Mouse (Mus musculus): Measurements from ENCODE around the gene Tex33. TPM values are rescaled to one million over a fixed set of nuclear protein-coding genes. Genes with fewer than 3 reads are reported as not detected.
"Not testable (repeated sequence)": the region's sequence is repeated elsewhere in the genome, so short reads cannot be mapped to it uniquely, and the experiment has no call there.

Gene Tex33
- polyA plus RNA-seq, 1 experiment, result not detected

- no peak for DNase-seq
- Histone ChIP-seq H3K27ac (ENCODE audit: insufficient read depth, low read length) (no peak overlapping the region), H3K4me1 (ENCODE audit: control insufficient read depth, insufficient read depth, low read length) (peaks cover 4% of the 10 kb centered on the region), H3K27me3 (ENCODE audit: control insufficient read depth, insufficient read depth, low read length) (no peaks in the 10 kb centered on the region), H3K4me3 (replicated peaks; ENCODE audit: insufficient read depth, low read depth, low read length) (no peak overlapping the region)
- 89% methylated on average over 3 of the region's 3 CpGs for WGBS
- TF ChIP-seq CTCF (IDR thresholded peaks at IDR 0.05; ENCODE audit: borderline replicate concordance, insufficient read depth, low read depth, low read length) (no peak), POLR2A (IDR thresholded peaks at IDR 0.05; ENCODE audit: borderline replicate concordance, insufficient read depth, low read length) (no peak)
Observed at GRCm38 (mm10) chr15:78344567-78344966, 51.1 kb downstream of the Tex33 start.

DNA sequence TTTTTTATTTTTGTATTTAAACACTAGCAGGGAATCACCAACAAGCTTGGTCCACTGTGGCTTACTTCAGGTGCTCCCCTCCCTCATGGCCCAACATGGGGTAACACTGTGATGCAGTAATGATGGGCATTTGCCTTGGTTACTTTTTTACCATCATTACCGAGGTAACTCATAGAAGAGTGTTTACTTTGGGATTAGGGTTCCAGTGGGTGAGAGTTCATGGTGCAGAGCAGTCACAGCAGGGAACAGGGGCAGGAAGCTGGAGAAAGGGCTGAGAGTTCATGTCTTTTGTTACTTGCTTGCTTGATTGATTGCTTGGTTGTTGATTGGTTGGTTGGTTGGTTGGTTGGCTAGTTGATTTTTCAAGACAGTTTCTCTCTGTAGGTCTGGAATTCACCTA lies 52.0 kb downstream of the Tex33 start:
- H3K4me1 ChIP-seq (ENCODE audit: control insufficient read depth, insufficient read depth, low read length), result peaks cover 4% of the 10 kb centered on the region
- WGBS, result 20% methylated on average over 1 of the region's 1 CpGs
- H3K27me3 ChIP-seq (ENCODE audit: control insufficient read depth, insufficient read depth, low read length), result no peaks in the 10 kb centered on the region
- H3K4me3 ChIP-seq (replicated peaks; ENCODE audit: insufficient read depth, low read depth, low read length), result no peak overlapping the region
- no peak for TF ChIP-seq CTCF (IDR thresholded peaks at IDR 0.05; ENCODE audit: borderline replicate concordance, insufficient read depth, low read depth, low read length)
- no peak for TF ChIP-seq POLR2A (IDR thresholded peaks at IDR 0.05; ENCODE audit: borderline replicate concordance, insufficient read depth, low read length)
- DNase-seq, result no peak
- H3K27ac ChIP-seq (ENCODE audit: insufficient read depth, low read length), result no peak overlapping the region

- not testable (repeated sequence) for H3K27me3 ChIP-seq (ENCODE audit: control insufficient read depth, insufficient read depth, low read length); DNase-seq; H3K4me3 ChIP-seq (replicated peaks; ENCODE audit: insufficient read depth, low read depth, low read length); H3K4me1 ChIP-seq (ENCODE audit: control insufficient read depth, insufficient read depth, low read length); H3K27ac ChIP-seq (ENCODE audit: insufficient read depth, low read length)
- 79% methylated on average over 7 of the region's 7 CpGs for WGBS
Observed at GRCm38 (mm10) chr15:78340919-78341318, 54.8 kb downstream of the Tex33 start.

DNA sequence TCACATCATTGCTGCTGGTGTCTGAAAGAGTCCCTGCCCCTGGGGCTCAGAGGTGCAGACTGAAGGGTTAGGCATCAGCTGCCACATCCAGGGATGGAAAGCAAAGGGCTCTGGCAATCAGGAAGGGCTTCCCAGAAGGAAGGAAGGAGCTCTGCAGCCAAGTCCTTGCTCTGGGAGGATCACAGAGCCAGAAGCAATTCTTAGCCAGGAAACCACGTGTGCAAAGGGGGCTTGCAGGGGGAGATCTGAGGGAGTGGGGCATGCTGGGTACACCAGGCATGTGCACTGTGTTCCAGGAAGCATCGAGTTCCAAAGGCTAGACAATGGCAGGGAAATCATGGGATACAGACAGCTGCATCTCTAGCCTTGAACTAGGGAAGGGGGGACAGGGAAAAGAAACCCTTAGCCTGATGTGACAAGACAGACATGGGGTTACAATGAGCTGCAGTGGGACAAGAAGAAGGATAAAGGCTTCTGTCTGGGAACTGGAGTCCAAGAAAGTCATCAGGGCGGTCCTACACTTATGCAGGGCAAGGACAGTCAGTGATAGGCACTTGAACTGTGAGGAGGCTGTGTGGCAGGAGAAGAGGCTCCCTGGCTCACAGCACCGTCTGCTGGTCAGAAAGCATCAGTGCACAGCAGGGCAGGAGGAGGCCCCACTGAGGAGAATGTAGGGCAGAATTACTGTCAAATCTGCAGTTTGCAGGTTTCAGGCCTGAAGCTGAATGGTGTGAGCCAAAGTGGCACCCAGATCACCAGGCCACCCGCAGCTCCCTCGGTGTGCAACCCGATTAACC lies 55.9 kb downstream of the Tex33 start:
- 22% methylated on average over 7 of the region's 7 CpGs for WGBS
- TF ChIP-seq CTCF (IDR thresholded peaks at IDR 0.05; ENCODE audit: borderline replicate concordance, insufficient read depth, low read depth, low read length), result peak; percentile 81
- H3K27me3 ChIP-seq (ENCODE audit: control insufficient read depth, insufficient read depth, low read length); H3K4me1 ChIP-seq (ENCODE audit: control insufficient read depth, insufficient read depth, low read length); H3K27ac ChIP-seq (ENCODE audit: insufficient read depth, low read length); H3K4me3 ChIP-seq (replicated peaks; ENCODE audit: insufficient read depth, low read depth, low read length): not testable (repeated sequence)
- peak; percentile 45 to 46 for DNase-seq

DNA sequence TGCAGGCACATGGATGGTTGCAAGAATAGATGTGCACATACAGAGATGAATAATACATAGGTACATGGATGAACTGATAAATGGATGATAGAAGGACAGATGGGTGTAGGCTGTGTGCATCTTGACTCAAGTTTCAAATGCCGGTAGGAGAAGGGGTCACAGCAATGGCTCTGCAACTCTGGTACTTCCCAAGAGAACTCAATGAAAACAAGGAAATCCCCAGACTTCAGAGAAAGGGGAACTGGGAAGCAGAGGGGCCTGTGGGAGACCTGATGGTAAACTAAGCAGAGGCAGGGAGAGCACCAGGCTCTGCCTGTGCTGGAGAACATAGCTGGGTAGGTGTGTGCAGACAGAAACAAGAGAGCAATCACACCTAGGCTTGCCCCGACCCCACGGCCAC lies 61.3 kb downstream of the Tex33 start:
- no peak for DNase-seq
- no peak overlapping the region for H3K27ac ChIP-seq (ENCODE audit: insufficient read depth, low read length)
- TF ChIP-seq CTCF (IDR thresholded peaks at IDR 0.05; ENCODE audit: borderline replicate concordance, insufficient read depth, low read depth, low read length) (no peak), POLR2A (IDR thresholded peaks at IDR 0.05; ENCODE audit: borderline replicate concordance, insufficient read depth, low read length) (no peak)
- H3K4me1 ChIP-seq (ENCODE audit: control insufficient read depth, insufficient read depth, low read length), result no peaks in the 10 kb centered on the region
- no peak overlapping the region for H3K4me3 ChIP-seq (replicated peaks; ENCODE audit: insufficient read depth, low read depth, low read length)
- 95% methylated on average over 3 of the region's 3 CpGs for WGBS
- no peaks in the 10 kb centered on the region for H3K27me3 ChIP-seq (ENCODE audit: control insufficient read depth, insufficient read depth, low read length)

DNA sequence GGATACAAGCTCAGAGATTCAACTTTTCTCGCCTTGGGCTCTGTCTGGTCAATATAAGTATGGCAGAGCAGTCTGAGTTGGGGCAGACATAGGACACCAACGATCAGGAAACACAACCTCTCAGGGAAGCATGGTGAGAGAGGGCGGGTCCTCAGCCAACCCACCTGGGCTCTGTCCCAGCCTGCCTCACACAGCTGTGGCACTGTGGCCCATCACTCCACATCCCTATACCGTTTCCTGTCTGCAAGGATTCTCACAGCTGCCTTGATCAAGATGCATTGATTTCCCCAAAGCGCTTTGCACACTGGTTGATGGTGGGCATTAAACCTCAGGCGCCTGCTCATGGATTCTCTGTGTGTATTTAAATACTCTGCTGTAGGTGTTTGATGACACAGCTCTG lies 62.7 kb downstream of the Tex33 start:
- TF ChIP-seq CTCF (IDR thresholded peaks at IDR 0.05; ENCODE audit: borderline replicate concordance, insufficient read depth, low read depth, low read length) (no peak), POLR2A (IDR thresholded peaks at IDR 0.05; ENCODE audit: borderline replicate concordance, insufficient read depth, low read length) (no peak)
- no peak for DNase-seq
- Histone ChIP-seq H3K4me1 (ENCODE audit: control insufficient read depth, insufficient read depth, low read length) (no peaks in the 10 kb centered on the region), H3K27ac (ENCODE audit: insufficient read depth, low read length) (no peak overlapping the region), H3K27me3 (ENCODE audit: control insufficient read depth, insufficient read depth, low read length) (no peaks in the 10 kb centered on the region), H3K4me3 (replicated peaks; ENCODE audit: insufficient read depth, low read depth, low read length) (no peak overlapping the region)
- WGBS, result 71% methylated on average over 6 of the region's 6 CpGs

DNA sequence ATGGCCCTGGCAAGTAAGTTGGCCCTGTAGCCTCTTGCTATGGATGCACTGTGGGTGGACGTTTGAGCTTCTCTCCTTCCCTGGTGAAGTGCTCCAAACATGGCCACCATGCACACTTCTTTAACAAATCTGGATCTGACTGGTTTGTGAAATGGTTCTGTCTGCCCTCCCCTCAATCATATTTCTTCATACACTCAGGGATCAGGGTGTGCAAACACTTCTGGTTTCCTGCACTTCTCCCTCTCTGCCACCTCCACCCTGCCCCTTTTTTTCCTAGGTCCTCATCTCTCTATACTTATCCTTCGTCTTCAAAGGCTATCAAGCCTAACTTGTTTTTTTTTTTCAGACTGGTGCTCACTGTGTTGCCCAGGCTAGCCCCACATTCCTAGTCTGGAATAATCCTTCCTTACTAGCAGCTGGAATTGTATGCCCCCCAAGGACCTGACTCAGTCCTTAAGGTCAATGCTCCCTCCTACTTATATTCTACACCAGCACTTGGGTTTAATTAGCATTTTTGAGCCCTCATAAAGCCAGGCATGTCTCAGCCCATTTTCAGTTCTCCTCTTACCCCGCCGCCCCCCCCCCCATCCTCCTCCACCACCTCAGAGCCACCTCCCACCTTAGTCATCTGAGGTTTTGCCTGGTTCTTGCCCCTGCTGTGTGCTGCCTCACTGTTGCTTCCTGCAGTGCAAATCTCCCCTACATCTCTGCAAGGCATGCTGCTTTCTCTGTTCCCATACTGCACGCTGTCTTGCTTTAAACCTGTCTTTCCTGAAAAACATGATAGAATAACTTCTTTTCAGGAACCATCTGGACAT lies 64.0 kb downstream of the Tex33 start:
- Histone ChIP-seq H3K4me3 (replicated peaks; ENCODE audit: insufficient read depth, low read depth, low read length) (no peak overlapping the region), H3K27ac (ENCODE audit: insufficient read depth, low read length) (no peak overlapping the region), H3K27me3 (ENCODE audit: control insufficient read depth, insufficient read depth, low read length) (no peaks in the 10 kb centered on the region), H3K4me1 (ENCODE audit: control insufficient read depth, insufficient read depth, low read length) (no peaks in the 10 kb centered on the region)
- DNase-seq, result no peak
- 71% methylated on average over 5 of the region's 5 CpGs for WGBS
- TF ChIP-seq POLR2A (IDR thresholded peaks at IDR 0.05; ENCODE audit: borderline replicate concordance, insufficient read depth, low read length), result no peak
- TF ChIP-seq CTCF (IDR thresholded peaks at IDR 0.05; ENCODE audit: borderline replicate concordance, insufficient read depth, low read depth, low read length), result no peak

- no peak for TF ChIP-seq POLR2A (IDR thresholded peaks at IDR 0.05; ENCODE audit: borderline replicate concordance, insufficient read depth, low read length)
- no peak for TF ChIP-seq CTCF (IDR thresholded peaks at IDR 0.05; ENCODE audit: borderline replicate concordance, insufficient read depth, low read depth, low read length)
- H3K4me3 ChIP-seq (replicated peaks; ENCODE audit: insufficient read depth, low read depth, low read length), result no peak overlapping the region
- no peak for DNase-seq
- no peaks in the 10 kb centered on the region for H3K4me1 ChIP-seq (ENCODE audit: control insufficient read depth, insufficient read depth, low read length)
- WGBS, result 91% methylated on average over 4 of the region's 4 CpGs
- no peak overlapping the region for H3K27ac ChIP-seq (ENCODE audit: insufficient read depth, low read length)
- H3K27me3 ChIP-seq (ENCODE audit: control insufficient read depth, insufficient read depth, low read length), result no peaks in the 10 kb centered on the region
Observed at GRCm38 (mm10) chr15:78330706-78331105, 65.0 kb downstream of the Tex33 start.

GRCm38 (mm10) chr15:78329972-78330371 lies 65.7 kb downstream of the Tex33 start:
- 75% methylated on average over 6 of the region's 6 CpGs for WGBS
- not testable (repeated sequence) for H3K4me3 ChIP-seq (replicated peaks; ENCODE audit: insufficient read depth, low read depth, low read length); H3K4me1 ChIP-seq (ENCODE audit: control insufficient read depth, insufficient read depth, low read length); DNase-seq; H3K27ac ChIP-seq (ENCODE audit: insufficient read depth, low read length); H3K27me3 ChIP-seq (ENCODE audit: control insufficient read depth, insufficient read depth, low read length)

All from cerebellum, adult 2 months (tissue).